Mouse (Mus musculus) liver, embryonic 14 days (tissue): ENCODE data around the gene Pln. TPM values are rescaled to one million over a fixed set of nuclear protein-coding genes. Genes with fewer than 3 reads are reported as not detected.

Experiments used
- polyA plus RNA-seq: library from polyadenylated mRNA; depleted of rRNA; stranded (reverse); fragments of >200 nt; gene quantifications from 2 replicates; pipeline ENCODE4 v1.2.3, GENCODE M21; 2012; rRNA removed

The Pln gene
- polyA plus RNA-seq: 0.03 and 0.08 TPM in 2 replicates

DNA sequence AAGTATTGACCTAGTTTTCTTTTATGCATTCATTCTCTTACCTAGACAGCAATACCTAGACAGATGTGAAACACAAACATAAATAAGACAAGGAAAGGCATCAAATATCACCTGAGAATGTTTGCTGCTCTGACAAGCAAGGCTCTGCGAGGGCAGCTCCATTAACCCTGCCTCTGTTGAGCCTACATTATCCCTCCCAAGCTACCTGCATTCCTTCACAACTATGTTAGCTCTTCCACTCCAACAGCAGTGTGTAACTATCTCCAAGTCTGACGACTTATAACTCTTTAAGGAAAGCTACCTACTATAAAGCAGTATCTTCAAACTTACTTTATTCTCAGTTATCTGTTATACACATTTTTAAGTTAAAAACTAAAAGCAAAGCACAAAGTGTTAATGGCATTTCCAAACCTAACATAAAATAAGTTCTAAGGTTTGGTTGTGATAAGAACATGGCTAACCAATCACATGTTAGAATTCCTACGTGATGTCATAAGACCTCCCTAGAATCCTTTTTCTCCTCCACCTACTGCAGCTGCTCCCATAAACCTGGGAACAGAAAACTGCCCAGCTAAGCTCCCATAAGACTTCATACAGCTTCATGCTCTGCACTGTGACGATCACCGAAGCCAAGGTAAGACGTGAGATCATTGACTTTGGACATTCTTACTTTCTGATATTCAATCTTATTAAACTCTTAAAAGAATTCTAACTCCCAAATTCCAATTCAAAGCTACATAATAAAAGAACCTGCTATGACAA is at the start of gene Pln:
Gene Pln, plus strand, starts transcription at position 506 of the 762 bp plus-strand sequence.

DNA sequence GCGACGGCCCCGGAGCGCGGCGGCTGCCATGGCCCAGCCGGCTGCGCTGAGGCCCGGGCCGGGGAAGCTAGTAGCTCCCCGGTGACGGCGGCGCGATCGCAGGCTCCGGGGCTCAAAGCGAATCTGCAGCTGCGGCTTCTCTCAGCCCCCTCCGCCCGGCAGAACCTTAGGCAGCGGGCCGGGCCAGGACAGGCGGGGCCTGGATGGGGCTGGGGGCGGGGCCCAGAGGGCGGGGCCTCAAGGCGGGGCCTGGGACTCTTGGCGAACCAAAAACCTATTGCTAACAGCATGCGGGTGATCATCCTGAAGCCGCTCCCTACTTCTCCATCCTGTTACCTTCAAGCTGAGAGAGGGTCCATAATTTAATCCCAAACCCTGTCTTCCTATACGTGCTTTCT is 42.2 kb downstream of the Pln start, which contains the start of gene Cep85l:
Gene Cep85l, minus strand, starts transcription at position 239 of the 398 bp plus-strand sequence.

Other genes with a start within 250 kb of the Pln start
- 1.5 TPM in 2 replicates for gene Cep85l, start 42.3 kb downstream of the Pln start, polyA plus RNA-seq